Mouse (Mus musculus) heart, postnatal 4 days (tissue): Measurements from ENCODE around the gene Agk. TPM values are rescaled to one million over a fixed set of nuclear protein-coding genes. Genes with fewer than 3 reads are reported as not detected.

Source experiments
- total RNA-seq, 2 experiments: library from RNA; stranded (reverse); gene quantifications; 2 replicates each; pipeline ENCODE4 v1.2.3; 2021

The Agk gene
- total RNA-seq, 2 experiments from 2014 or later: 26.9 to 27.9 TPM

Other genes starting within 250 kb of the Agk start
- gene E330009J07Rik, start 111.0 kb downstream of the Agk start, total RNA-seq: 1 to 10 TPM; 3.1 to 3.7 TPM
- not detected for gene Wee2, start 113.9 kb downstream of the Agk start, total RNA-seq
- gene Ssbp1, start 146.2 kb downstream of the Agk start, total RNA-seq: 10 to 100 TPM; 37.5 to 39.9 TPM
- not detected for gene Tas2r137, start 166.1 kb downstream of the Agk start, total RNA-seq
- gene Tas2r108, start 168.4 kb downstream of the Agk start, total RNA-seq: not detected
- not detected for gene Prss37, start 194.3 kb downstream of the Agk start, total RNA-seq
- gene Olfr461, start 229.9 kb downstream of the Agk start, total RNA-seq: not detected
- not detected for gene Olfr460, start 244.3 kb downstream of the Agk start, total RNA-seq